Mouse (Mus musculus): ENCODE results near the gene Masp1. TPM values are rescaled to one million over a fixed set of nuclear protein-coding genes. Genes with fewer than 3 reads are reported as not detected.

Masp1 gene
- polyA plus RNA-seq, 2 experiments: 7.2 to 9.5 TPM

DNA sequence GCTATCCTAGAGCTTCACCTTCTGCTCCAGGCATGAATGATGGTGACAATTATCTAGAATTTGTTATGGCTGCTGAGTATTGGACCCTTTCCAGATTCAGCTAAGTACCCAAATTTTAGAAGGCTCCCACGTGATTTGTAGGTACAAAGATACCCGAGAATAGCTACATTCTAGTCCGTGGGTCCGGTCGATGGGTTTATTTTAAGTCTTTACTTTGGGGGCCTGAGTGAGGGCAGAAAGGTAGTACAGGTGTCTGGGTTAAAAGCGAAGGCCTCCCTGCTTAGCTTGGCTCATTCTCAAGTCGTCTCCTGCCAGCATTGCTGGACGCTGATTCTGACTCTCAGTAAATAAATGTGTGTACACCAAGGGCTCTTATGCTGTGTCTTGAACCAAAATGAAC is 90.6 kb downstream of the Masp1 start:
- no peaks in the 10 kb centered on the region for H3K4me1 ChIP-seq (ENCODE audit: control insufficient read depth, insufficient read depth, low read length)
- H3K27me3 ChIP-seq (ENCODE audit: control insufficient read depth, insufficient read depth, low read length): no peaks in the 10 kb centered on the region
- H3K9me3 ChIP-seq (ENCODE audit: control insufficient read depth, low read length): no peaks in the 10 kb centered on the region
- ATAC-seq (ENCODE audit: low FRiP score, low read depth) (no peak), DNase-seq (ENCODE audit: low spot score) (no peak)
- no peak overlapping the region for H3K4me3 ChIP-seq (replicated peaks; ENCODE audit: low read length)
- H3K9ac ChIP-seq (ENCODE audit: low read depth, low read length, severe bottlenecking): no peak overlapping the region
- no peak overlapping the region for H3K4me2 ChIP-seq (replicated peaks; ENCODE audit: low read depth, low read length, severe bottlenecking)
- 81% methylated on average over 8 of the region's 8 CpGs for WGBS
- H3K36me3 ChIP-seq (ENCODE audit: control insufficient read depth, insufficient read depth, low read length): no peaks in the 10 kb centered on the region
- no peak overlapping the region for H3K27ac ChIP-seq (replicated peaks; ENCODE audit: low read depth, low read length)
- no peak for TF ChIP-seq POLR2A (IDR thresholded peaks at IDR 0.05; ENCODE audit: borderline replicate concordance, extremely low read depth, insufficient read depth, insufficient read length)

DNA sequence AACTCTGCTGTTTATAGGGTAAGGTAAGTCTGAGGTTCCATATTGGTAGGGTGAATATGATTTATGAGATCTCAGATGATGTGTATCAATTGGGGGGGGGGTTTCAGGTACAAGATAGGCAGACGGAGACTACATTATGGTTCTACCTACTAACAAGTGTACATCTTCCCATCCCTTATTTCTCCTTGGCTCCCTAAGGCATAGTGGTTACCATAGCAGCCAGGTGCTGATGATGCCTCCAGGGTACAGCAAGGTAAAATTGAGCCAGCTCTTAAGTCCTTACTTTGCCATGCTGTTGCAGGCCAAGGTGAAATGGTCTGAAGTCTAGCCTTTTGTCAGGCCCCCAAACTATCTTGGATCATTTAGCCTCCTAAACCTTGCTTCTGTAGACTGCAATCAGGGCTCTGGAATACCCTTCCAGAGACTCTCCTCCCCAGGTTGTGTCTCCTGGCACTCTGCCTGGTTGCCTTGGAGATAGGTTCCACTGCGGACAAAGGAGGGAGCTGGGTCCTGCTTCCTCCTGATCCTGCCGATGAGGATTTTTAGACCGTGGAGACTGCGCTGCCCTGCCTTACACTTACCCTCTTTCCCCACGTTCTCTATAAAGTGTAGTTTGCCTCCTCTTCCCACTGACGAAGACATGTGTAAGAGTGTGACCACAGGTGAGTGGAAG is 91.8 kb downstream of the Masp1 start, which contains the start of gene Rtp1:
TSS of gene Rtp1 (plus strand) at position 487 of the 673 bp plus-strand sequence.
- DNase-seq (ENCODE audit: low spot score) (no peak), ATAC-seq (ENCODE audit: low FRiP score, low read depth) (no peak)
- H3K4me3 ChIP-seq (replicated peaks; ENCODE audit: low read length): no peak within 1 kb of the TSS

DNA sequence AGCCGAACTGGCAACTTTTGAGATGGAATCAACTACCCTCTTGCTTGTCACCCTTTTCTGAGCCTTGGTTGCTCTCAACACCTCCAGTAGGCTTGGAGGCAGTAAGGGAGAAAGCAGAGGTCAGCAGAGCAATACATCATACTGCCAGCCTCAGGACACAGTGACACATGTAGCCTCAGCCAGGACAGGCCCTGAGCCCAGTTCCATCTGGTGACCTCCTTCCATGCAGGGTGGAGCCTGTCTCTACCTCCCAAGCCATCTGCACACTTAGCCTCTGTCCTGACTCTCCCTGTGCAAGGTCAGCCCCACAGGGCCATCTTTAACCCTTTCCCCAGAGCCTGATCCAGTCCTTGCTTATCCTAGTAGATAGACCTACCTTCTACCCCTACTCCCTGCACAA is 92.9 kb downstream of the Masp1 start:
- H3K27me3 ChIP-seq (ENCODE audit: control insufficient read depth, insufficient read depth, low read length): no peaks in the 10 kb centered on the region
- WGBS: 65% methylated on average over 1 of the region's 1 CpGs
- no peak overlapping the region for H3K27ac ChIP-seq (replicated peaks; ENCODE audit: low read depth, low read length)
- H3K9me3 ChIP-seq (ENCODE audit: control insufficient read depth, low read length): no peaks in the 10 kb centered on the region
- TF ChIP-seq POLR2A (IDR thresholded peaks at IDR 0.05; ENCODE audit: borderline replicate concordance, extremely low read depth, insufficient read depth, insufficient read length): no peak
- no peak overlapping the region for H3K9ac ChIP-seq (ENCODE audit: low read depth, low read length, severe bottlenecking)
- H3K36me3 ChIP-seq (ENCODE audit: control insufficient read depth, insufficient read depth, low read length): no peaks in the 10 kb centered on the region
- H3K4me3 ChIP-seq (replicated peaks; ENCODE audit: low read length): no peak overlapping the region
- H3K4me2 ChIP-seq (replicated peaks; ENCODE audit: low read depth, low read length, severe bottlenecking): no peak overlapping the region
- no peaks in the 10 kb centered on the region for H3K4me1 ChIP-seq (ENCODE audit: control insufficient read depth, insufficient read depth, low read length)
- DNase-seq (ENCODE audit: low spot score) (no peak), ATAC-seq (ENCODE audit: low FRiP score, low read depth) (no peak)

More for the DNA sequence above, 91.8 kb downstream of the Masp1 start, which contains the start of gene Rtp1:
- 86% methylated on average over 7 of the region's 7 CpGs for WGBS
- H3K36me3 ChIP-seq (ENCODE audit: control insufficient read depth, insufficient read depth, low read length): no peaks in the 10 kb centered on the region
- H3K9me3 ChIP-seq (ENCODE audit: control insufficient read depth, low read length): no peaks in the 10 kb centered on the region
- no peaks in the 10 kb centered on the region for H3K27me3 ChIP-seq (ENCODE audit: control insufficient read depth, insufficient read depth, low read length)
- no peak within 1 kb of the TSS for H3K9ac ChIP-seq (ENCODE audit: low read depth, low read length, severe bottlenecking)
- TF ChIP-seq POLR2A (IDR thresholded peaks at IDR 0.05; ENCODE audit: borderline replicate concordance, extremely low read depth, insufficient read depth, insufficient read length): no peak
- no peak within 1 kb of the TSS for H3K27ac ChIP-seq (replicated peaks; ENCODE audit: low read depth, low read length)
- H3K4me2 ChIP-seq (replicated peaks; ENCODE audit: low read depth, low read length, severe bottlenecking): no peak within 1 kb of the TSS
- no peaks in the 10 kb centered on the region for H3K4me1 ChIP-seq (ENCODE audit: control insufficient read depth, insufficient read depth, low read length)

DNA sequence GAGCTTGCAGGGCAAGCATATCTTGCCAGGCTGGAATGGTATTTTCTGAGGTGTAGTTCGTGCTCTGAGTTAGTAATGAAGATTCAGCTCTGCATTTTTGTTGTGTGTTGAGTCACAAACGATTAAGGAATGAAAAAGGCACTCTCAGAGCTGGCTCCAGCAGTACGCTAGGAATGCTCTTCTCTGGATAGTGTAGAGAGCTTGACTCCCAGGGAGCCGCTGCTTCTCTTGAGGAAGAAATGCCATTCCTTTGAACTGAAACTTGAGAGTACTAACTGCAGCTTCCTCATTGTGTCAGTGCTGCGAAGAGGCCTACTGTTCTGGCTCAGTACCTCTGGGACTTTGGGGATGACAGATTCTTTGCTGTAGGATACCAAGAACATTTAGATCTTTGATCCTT is 96.8 kb downstream of the Masp1 start:
- no peaks in the 10 kb centered on the region for H3K36me3 ChIP-seq (ENCODE audit: control insufficient read depth, insufficient read depth, low read length)
- DNase-seq (ENCODE audit: low spot score) (no peak), ATAC-seq (ENCODE audit: low FRiP score, low read depth) (no peak)
- no peak overlapping the region for H3K4me3 ChIP-seq (replicated peaks; ENCODE audit: low read length)
- no peak overlapping the region for H3K27ac ChIP-seq (replicated peaks; ENCODE audit: low read depth, low read length)
- TF ChIP-seq POLR2A (IDR thresholded peaks at IDR 0.05; ENCODE audit: borderline replicate concordance, extremely low read depth, insufficient read depth, insufficient read length): no peak
- whole genome bisulfite sequencing: 70% methylated on average over 5 of the region's 5 CpGs
- H3K4me2 ChIP-seq (replicated peaks; ENCODE audit: low read depth, low read length, severe bottlenecking): no peak overlapping the region
- no peaks in the 10 kb centered on the region for H3K4me1 ChIP-seq (ENCODE audit: control insufficient read depth, insufficient read depth, low read length)
- no peaks in the 10 kb centered on the region for H3K27me3 ChIP-seq (ENCODE audit: control insufficient read depth, insufficient read depth, low read length)
- no peaks in the 10 kb centered on the region for H3K9me3 ChIP-seq (ENCODE audit: control insufficient read depth, low read length)
- H3K9ac ChIP-seq (ENCODE audit: low read depth, low read length, severe bottlenecking): no peak overlapping the region

DNA sequence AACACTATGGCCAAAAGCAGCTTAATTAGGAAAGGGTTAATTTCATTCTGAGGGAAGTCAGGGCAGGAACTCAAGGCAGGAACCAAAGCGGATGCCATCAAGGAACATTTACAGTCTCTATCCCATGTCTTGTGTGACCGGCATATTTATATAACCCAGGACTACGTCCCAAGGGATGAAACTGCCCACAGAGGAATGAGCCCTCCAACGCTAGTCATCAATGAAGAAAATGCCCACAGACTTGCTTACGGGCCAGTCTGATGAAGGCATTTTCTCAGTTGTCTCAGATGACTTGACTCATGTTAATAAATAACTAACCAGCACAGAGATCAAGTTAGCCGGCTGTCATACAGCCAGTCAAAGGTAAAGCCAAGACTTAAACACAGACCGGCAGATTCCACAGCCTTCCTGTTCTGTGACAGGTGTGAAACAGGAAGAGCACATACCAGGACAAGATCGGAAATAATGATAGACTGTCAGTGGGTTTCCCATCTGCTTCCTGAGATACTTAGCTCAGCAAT is 101.0 kb downstream of the Masp1 start:
- ATAC-seq (ENCODE audit: low FRiP score, low read depth) (no peak; the same call in 1 of the 2 replicates), DNase-seq (ENCODE audit: low spot score) (no peak)
- no peaks in the 10 kb centered on the region for H3K9me3 ChIP-seq (ENCODE audit: control insufficient read depth, low read length)
- H3K4me3 ChIP-seq (replicated peaks; ENCODE audit: low read length): no peak overlapping the region
- 82% methylated on average over 8 of the region's 8 CpGs for WGBS
- TF ChIP-seq POLR2A (IDR thresholded peaks at IDR 0.05; ENCODE audit: borderline replicate concordance, extremely low read depth, insufficient read depth, insufficient read length): no peak
- H3K4me1 ChIP-seq (ENCODE audit: control insufficient read depth, insufficient read depth, low read length): peaks cover 6% of the 10 kb centered on the region; the same call in 1 of the 2 replicates
- no peaks in the 10 kb centered on the region for H3K27me3 ChIP-seq (ENCODE audit: control insufficient read depth, insufficient read depth, low read length)
- no peak overlapping the region for H3K27ac ChIP-seq (replicated peaks; ENCODE audit: low read depth, low read length)
- no peak overlapping the region for H3K9ac ChIP-seq (ENCODE audit: low read depth, low read length, severe bottlenecking)
- H3K36me3 ChIP-seq (ENCODE audit: control insufficient read depth, insufficient read depth, low read length): no peaks in the 10 kb centered on the region
- H3K4me2 ChIP-seq (replicated peaks; ENCODE audit: low read depth, low read length, severe bottlenecking): no peak overlapping the region
